Mouse (Mus musculus) cerebellum, postnatal 4 days (tissue): ENCODE measurements around the gene Arglu1.
A peak's percentile ranks its signal among the peaks of the same experiment; 100 is the strongest.

Experiments used
- DNase-seq, 2 experiments: peaks; one replicate each; pipeline ENCODE4 v3.0.0; 2022; ENCODE audit warnings: low spot score in 2 of 2, mixed read lengths in 1 of 2

Gene Arglu1

DNA sequence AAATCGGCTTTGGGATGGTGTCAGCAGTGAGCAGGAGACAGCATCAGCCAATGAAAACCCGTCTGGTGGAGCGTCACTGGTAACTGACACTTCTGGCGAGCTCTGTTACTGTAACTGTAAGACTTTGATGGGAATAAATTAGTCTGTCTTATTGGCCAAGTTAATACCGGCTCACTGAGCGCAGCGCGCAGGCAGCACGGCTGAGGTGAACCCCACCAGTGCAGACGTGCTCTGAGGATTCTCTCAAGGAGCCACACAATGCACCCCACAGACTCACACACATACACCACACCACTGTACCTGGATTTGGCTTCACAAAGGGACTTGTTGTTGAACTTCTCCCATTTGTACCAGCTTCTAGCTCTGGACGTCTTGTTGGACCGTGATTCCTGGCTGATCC, 68.3 kb downstream of the Arglu1 start:
- DNase-seq, result peak in 1 of 2 experiments; percentile 39

DNA sequence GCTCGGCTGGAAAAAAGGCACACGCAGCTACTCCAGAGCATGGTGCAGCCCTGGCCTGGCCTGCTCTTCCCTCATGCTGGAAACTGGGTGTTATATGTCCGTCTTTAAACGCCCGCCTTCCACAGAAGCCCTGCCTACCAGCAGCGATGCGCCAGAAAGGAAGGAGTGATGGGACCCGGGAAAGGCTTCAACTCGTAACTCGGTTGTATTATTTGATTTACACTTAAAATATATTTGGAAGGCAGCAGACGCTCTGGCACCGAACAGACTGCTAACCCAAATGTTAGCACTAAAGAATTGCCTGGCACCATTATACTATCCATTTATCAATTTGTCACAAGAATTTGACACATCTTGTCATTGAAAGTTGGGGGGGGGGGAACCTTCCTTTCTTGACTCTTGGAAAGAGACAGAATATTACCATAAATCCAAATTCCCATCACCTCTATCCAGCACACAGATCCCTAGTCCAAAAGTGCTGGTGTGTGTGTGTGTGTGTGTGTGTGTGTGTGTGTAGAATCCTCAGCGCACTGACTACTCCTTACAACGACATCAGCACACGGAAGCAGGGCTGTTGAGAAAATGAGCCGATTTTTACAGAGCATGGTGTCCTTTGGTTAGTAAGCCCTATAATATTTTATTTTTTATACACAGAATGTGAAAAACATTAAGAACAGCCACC, 68.9 kb downstream of the Arglu1 start:
- DNase-seq, result no peak

DNA sequence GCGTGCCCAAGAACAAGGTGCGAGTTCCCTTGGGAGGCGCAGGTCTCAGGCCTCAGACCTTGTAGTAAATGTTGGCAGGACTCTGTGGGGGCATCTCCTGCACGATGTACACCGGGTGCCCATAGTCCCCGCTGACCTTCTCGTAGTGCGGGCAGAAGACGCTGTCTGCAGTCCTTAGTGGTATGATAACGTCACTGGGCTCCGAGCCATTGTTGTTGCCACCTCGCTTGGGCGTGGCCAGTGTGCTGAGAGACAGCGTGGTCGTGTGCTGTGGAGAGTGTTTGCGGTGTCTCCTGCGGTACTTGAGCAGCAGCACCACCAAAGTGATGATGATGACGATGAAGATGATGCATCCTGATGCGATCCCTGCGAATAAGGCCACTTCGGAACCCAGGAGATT, 69.8 kb downstream of the Arglu1 start:
- no peak for DNase-seq

DNA sequence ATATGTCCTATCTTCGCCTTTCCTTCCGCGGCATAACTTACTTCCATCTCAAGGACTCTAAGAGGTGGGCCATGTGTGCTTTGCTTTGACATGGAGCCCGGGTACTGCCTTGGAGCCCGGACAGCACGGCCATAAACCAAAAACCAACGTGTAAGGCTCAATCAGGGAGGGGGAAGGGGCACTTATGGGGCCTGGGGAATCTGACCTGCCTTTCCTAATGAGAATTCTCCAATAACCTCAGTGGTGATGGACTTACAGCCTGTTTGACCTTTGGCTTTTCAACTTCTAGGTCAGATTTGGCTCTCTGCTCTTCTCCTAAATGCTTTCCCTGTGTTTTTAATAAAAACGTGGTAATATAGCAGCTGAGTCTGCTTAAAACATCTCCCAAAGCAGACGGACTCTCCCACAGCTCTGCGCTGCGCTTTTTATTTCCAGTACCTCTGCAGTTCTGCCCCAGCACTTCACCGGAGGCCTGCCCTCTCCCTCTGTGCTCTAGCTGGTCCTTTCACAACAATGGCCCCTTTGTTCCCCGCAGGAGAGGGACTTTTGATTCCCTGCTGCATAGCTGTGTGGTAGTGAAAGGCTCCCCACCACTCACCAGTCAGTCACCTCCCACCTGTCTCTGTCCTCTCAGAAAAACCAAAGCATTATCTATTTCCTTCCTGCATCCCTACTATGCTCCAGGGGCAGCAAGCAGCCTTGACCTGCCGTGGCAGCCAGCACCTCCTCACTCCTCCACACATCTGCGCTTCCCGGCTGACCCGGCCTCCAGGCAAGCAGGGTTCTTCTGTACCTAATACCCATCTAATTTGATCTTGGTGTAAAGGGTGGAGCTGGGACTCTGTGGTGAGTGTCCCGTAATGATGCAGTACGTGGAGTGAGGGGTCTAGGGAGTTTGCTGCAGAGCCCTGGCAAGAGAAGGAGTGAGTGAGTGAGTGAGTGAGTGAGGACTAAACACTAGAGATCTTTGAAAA, 70.8 kb downstream of the Arglu1 start:
- no peak for DNase-seq
